Mouse (Mus musculus) liver, adult (tissue): ENCODE measurements around the gene Camk2d.

ENCODE experiments used
- GATA4 ChIP-seq: IDR thresholded peaks from 2 replicates; pipeline ENCODE4 v1.6.1; 2014; ENCODE audit warnings: mild to moderate bottlenecking, low read length; ENCODE audit not compliant: insufficient replicate concordance

Gene Camk2d

DNA sequence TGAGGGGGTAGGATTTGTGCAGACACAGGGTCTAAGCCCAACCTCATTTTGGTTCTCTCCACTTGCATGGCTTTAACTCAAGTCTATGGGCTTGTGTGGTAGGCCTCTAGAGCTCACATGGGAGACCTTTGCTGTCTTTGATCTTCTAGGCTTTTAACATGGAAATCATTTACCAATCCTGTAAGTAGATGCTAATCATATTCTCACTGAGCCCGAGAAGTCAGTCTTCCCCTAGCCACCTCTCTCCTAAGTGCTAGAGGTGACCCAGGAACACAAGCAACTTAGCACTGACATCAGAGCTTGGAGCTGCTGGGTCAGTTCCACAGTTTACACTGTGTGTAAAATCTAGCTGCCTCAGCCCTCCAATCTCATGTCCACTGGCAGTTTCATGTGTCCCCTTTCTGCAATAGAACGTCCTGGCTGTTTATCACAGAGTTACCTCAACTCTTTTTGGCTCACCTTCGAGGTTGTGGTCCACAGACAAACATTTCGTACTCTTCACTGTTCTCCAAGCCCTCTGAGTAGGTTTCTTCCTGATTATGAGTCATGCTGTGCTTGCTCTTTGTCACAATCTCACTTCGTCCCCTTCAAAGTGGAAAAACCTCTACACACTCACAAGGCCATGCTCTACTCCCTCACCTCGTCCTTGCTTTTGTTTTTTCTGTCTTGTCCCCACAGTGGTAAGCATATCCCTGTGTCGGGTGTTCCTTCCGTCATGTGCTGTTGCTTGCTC lies 63.9 kb downstream of the Camk2d start:
- TF ChIP-seq GATA4 = no peak

DNA sequence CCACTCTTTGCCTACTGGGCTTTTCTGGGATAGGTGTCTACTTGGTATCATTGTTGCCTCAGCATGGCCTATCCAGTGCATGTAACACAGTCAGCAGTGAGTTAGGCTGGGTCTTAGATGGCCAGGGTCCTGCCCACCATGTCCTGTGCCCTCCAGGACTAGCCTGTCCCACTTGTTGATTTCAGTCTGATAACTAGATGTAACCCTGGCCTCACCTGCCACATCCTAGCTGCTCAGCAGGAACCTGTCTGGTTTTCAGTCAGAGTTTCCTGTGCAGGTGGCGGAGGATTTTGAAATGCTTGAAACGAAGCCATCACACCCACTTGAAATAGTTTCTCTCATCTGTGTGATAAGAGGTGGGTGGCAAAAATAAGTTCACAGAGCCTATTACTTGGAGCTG lies 64.5 kb downstream of the Camk2d start:
- no peak for TF ChIP-seq GATA4

DNA sequence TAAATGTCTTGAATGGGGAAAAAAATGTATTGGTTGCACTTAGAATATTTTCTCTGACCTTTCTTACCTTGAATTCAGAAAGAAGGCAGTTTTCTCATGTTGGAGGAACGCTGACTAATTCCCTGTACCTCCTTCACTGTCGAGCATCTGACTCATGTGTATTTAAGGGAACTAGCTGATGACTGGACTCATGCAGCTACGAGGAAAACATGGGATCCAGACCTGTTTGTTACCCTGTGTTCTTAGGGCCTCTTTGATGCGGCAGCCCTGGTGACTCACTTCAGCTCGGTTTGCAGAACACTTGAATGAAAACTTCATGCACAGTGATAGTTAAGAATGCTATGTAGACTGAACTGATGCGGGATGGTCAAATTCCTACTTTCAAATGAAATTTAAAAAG lies 64.9 kb downstream of the Camk2d start:
- TF ChIP-seq GATA4 = no peak

DNA sequence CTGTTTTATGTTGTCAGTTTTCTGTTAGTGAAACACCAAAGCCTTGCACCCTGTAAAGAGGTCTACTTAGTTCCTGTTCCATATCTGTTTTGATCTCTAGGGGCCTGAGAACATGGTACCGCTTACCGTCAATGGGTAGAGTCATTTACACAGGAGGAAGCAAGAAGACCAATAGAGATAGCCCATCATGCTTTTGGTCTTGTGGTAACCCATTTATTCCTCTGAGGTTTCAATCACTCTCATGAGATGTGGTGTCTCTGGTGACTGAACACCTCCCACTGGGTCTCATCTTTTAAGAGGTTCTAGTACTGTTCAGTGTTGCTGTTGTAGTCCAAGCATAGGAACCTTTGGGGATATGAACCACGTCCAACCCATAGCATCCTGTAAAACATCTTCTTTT lies 65.8 kb downstream of the Camk2d start:
- TF ChIP-seq GATA4 = no peak

DNA sequence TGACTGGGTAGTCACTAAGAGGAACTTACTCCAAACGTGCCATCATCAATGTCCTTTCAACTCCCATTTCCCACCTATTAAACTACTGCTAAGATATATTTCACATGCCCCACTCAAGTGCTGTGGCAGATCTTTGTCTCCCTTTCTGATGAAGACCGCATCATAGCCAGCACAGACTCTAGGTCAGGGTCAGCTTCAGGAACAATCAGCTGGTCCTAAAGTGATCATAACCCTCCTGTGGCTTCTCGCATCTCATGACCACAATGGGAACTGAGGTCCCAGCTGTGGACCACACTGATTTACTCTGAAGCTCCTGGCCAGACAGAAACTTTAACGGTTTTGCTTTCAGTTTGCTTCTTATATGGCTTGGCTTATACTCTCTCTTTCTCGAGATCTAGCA lies 67.3 kb downstream of the Camk2d start:
- TF ChIP-seq GATA4 = no peak

DNA sequence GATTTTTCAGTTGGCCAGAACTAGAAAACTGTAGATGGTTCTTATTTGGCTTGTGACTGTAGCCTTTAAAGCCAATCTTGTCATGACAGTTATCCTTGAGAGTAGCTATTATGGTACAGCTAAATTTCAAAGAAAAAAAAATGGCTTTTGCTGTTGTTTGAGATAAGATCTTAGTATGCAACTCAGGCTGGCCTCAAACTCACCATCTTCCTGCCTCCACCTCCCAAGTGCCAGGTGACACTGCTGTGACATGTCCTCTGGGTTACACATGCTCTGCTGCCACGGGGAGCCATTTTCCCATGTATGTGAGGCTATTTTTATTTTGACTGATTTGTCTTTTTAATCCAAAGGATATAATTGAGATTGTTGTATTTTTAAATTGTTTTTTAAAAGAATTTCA lies 69.8 kb downstream of the Camk2d start:
- no peak for TF ChIP-seq GATA4

DNA sequence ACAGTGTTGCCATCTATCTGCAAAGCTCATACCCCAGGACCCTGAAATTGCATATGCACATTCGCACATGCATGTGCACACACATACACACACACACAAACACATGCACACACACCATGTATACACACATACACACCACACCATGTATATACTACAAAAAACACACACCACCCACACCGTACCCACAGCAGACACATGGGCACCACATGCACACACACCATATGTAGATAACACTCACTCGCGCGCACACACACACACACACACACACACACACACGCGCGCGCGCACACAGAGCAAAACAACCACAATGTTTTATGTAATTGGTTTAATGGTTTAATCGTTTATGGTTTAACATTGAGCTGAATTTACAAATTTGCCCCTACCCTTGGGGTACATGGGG lies 70.9 kb downstream of the Camk2d start:
- TF ChIP-seq GATA4 = no peak

DNA sequence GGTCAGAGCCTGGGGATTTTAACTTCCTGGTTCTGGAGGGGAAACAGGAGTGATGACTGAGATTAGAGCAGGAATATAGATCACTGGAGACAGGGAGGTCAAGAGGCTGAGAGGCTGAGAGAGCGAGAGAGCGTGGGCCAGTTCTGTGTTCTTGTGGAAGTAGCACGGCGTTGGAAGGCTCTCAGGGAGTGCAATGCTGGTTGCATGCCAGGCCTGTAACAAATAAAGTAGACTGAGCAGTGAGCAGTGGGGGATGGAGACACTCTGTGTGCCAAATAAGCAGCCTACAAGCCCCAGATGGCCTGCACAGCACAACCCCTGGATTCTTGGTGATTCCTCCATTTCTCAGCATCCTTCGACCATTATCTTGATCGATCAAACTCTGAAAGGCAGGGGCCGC lies 71.3 kb downstream of the Camk2d start:
- TF ChIP-seq GATA4 = no peak

DNA sequence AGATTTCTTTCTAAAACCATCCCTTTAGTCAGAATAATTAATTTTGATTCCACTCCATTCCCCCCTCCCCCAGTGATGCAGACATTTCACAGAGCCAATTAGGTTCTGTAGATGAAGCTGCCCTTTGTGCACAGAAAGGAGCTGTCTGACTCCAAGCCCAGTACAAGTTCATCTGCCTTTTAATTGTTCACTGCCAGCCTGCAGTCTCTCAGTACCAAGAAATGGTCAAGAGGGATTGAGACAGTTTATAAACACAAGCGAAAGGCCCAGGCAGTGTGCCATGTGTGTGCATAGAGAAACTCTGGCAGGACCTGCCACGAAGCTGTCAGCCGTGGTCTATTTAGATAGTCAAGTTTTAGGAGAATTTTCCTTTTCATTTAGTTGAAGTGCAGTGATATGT lies 72.0 kb downstream of the Camk2d start:
- TF ChIP-seq GATA4 = no peak

DNA sequence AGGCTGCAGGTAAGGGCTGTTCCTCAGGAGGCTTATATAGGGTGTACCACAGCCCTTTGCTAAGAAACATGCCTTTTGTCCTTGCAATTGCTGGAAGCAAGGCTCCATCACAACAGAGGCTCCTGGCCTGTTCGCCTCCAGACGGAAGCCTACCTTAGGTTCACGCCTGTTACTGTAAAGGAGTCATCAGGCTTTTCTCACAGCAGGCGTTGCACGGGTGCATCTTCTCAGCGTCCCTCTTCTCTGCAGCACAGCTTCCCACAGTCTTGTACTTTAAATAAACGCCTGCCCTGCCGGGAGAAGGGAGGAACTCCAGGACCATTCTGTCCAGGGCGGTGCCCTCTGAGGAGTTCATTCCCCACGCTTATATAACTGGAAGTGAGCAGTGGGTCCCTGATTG lies 72.6 kb downstream of the Camk2d start:
- TF ChIP-seq GATA4 = no peak

DNA sequence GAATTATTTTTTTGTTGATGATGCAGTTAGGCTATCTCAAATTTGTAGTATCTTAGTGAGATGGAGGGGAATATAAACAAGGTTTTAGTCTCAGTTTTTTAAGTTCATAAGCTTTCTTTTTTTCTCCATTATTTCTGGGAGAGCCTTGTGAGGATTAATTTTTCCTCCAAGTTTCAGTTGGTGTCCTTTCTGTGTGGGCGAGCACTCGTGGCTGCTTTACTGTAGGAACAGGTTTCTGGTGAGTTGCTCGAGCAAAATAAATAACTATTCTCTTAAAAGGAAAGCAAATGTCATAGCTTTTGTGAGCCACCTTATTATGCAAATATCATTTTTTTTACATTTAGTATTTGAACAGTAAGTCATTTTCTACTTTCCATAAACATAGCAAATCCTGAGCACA lies 74.3 kb downstream of the Camk2d start:
- no peak for TF ChIP-seq GATA4

DNA sequence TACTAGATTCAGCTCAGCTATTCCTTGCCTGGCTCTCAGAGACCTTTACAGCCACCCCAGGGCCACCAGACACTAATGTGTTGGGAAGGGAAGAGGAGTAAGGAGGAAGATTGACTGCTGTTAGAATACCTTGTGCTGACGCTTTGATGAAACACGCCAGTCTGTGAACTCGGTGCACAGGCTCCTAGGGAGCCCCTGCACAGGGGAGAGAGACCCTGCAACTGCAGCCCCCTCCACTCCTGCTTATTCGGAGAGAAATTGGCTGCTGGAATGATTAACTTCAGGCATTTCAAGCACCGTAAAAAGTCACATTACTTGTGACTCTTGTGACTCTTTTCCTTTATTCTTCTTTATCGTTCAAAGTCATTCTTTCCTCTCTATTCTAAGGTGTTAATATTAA lies 75.2 kb downstream of the Camk2d start:
- TF ChIP-seq GATA4 = no peak

DNA sequence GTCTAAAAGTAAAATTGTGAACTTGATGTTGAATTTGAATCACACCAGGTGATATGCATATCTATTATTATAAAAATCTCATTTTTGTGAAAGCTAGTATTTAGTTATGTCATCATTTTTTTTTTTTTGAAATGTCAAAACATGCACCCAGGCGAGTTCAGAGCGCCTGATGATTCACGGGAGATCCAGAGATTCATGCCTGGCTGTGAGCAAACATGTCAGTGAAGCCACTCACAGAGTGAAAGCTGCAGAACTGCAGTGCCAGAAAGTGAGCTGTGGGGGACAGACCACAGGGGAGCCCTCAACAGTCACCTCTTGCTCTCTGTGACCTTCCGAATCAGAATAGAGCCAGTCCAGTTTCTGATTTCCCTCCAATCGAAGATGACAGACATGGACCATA lies 84.9 kb downstream of the Camk2d start:
- no peak for TF ChIP-seq GATA4

DNA sequence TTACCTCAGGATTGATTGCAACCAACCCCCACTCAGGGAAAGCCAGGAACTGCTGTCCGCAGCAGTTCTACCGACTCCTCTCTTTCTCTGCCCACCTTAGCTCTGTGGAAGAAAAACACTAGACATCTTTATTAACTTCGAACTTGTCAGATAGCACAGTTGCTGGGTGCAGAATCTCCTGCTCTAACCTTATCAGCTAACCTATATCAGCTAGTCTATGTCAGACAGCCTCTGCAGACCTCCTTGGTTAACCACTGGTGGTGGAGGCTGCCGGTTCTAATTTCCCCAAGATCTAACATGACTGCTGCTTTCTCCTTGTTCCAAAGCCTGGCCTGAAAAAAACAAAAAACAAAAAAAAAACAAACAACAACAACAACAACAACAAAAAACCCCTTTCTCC lies 85.9 kb downstream of the Camk2d start:
- TF ChIP-seq GATA4 = no peak

DNA sequence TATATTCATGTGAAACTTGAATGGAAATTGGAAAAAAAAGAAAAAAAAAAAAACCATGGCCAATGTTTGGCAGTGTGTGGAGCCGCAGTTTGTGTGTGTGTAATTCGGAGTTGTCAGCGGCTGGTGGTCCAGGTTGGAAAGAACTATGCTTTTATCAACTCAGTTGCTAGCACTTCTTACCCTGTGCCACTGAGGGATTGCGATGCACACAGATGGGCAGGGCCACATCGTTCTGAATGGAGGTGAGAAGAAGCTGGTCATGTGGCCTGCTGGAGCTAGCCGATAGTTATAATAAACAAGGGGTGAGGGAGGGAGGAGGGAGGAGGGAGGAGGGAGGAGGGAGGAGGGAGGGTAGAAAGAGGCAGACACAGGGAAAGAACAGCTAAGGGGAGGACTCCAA lies 89.3 kb downstream of the Camk2d start:
- no peak for TF ChIP-seq GATA4

DNA sequence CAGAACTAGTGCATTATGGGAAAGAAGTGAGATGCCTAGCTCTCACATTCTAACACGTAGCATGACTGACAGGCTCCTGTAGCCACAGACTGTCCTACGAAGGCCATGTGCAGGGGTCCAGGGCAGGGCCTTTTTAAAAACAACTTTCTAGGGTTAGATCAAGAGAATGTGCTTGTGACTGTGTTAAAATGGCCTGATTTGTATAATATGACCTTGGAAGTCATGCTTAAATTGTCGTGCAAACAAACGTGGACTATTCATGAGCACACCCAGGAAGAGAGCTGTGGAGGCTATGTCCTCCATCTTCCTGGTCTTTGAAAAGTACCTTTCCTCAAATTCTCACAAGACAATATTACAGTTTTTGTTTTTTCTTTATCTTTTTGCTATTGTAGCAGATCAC lies 91.0 kb downstream of the Camk2d start:
- no peak for TF ChIP-seq GATA4

DNA sequence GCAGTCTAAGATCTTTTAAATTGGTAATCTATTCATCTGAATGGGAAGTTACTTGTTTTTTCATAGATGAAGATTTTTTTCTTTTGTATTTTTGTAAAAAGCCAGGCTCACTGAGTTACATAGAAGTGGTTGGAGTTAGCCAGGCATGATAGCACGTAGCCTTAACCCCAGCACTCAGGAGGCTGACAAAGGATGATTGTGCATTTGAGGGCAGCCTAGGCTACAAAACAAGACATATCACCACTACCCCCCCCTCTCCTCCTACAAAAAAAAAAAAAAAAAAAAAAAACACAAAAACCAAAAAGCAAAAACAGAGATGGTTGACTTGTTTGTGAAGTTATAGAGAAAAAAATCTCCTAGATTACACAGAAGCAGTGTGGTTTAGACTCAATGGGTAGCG lies 92.4 kb downstream of the Camk2d start:
- no peak for TF ChIP-seq GATA4
